Mouse (Mus musculus) naive thymus-derived CD4-positive, alpha-beta T cell, adult 2 months (primary cell): ENCODE results near the gene Mrap2.
"Not testable (repeated sequence)": the region's sequence is repeated elsewhere in the genome, so short reads cannot be mapped to it uniquely, and the experiment has no call there.

Experiments used
- DNase-seq: peaks from one replicate; pipeline ENCODE4 v3.0.0-alpha.2; 2011; ENCODE audit warnings: low read depth

Mrap2 gene

GRCm38 (mm10) chr9:87144106-87144505 lies at the start of gene Mrap2:
Gene Mrap2 (plus strand): TSS chr9:87144306.
- DNase-seq = no peak

GRCm38 (mm10) chr9:87097989-87098388 lies 46.1 kb upstream of the Mrap2 start:
- peak; percentile 15 for DNase-seq

- DNase-seq = no peak
Measured at GRCm38 (mm10) chr9:87115019-87115418, 29.1 kb upstream of the Mrap2 start.

- no peak for DNase-seq
Measured at GRCm38 (mm10) chr9:87115456-87115931, 28.6 kb upstream of the Mrap2 start.

- no peak for DNase-seq
Measured at GRCm38 (mm10) chr9:87115978-87116377, 28.1 kb upstream of the Mrap2 start.

GRCm38 (mm10) chr9:87118996-87119395 lies 25.1 kb upstream of the Mrap2 start:
- DNase-seq = no peak

GRCm38 (mm10) chr9:87121956-87122493 lies 22.1 kb upstream of the Mrap2 start:
- no peak for DNase-seq

- not testable (repeated sequence) for DNase-seq
Measured at GRCm38 (mm10) chr9:87127046-87127445, 17.1 kb upstream of the Mrap2 start.

- no peak for DNase-seq
Measured at GRCm38 (mm10) chr9:87135765-87136558, 8.1 kb upstream of the Mrap2 start.

- DNase-seq = no peak
Measured at GRCm38 (mm10) chr9:87143076-87143475, 1.0 kb upstream of the Mrap2 start.

GRCm38 (mm10) chr9:87144532-87144931 lies 426 bp downstream of the Mrap2 start:
- DNase-seq = no peak

GRCm38 (mm10) chr9:87145180-87145579 lies 1.1 kb downstream of the Mrap2 start:
- no peak for DNase-seq

GRCm38 (mm10) chr9:87145671-87146070 lies 1.6 kb downstream of the Mrap2 start:
- DNase-seq = no peak

GRCm38 (mm10) chr9:87146400-87146799 lies 2.3 kb downstream of the Mrap2 start:
- DNase-seq = no peak

- no peak for DNase-seq
Measured at GRCm38 (mm10) chr9:87147927-87148326, 3.8 kb downstream of the Mrap2 start.

GRCm38 (mm10) chr9:87152641-87153325 lies 8.7 kb downstream of the Mrap2 start:
- DNase-seq = no peak

GRCm38 (mm10) chr9:87162559-87162958 lies 18.5 kb downstream of the Mrap2 start:
- DNase-seq = no peak

- DNase-seq = no peak
Measured at GRCm38 (mm10) chr9:87167001-87167830, 23.1 kb downstream of the Mrap2 start.

GRCm38 (mm10) chr9:87168051-87168450 lies 23.9 kb downstream of the Mrap2 start:
- no peak for DNase-seq

- no peak for DNase-seq
Measured at GRCm38 (mm10) chr9:87169144-87169543, 25.0 kb downstream of the Mrap2 start.

GRCm38 (mm10) chr9:87170891-87171290 lies 26.8 kb downstream of the Mrap2 start:
- no peak for DNase-seq

GRCm38 (mm10) chr9:87171517-87171916 lies 27.4 kb downstream of the Mrap2 start:
- no peak for DNase-seq
